Mouse (Mus musculus): Measurements from ENCODE around the gene Gabrb3. TPM values are rescaled to one million over a fixed set of nuclear protein-coding genes. Genes with fewer than 3 reads are reported as not detected.
"Not testable (repeated sequence)": the region's sequence is repeated elsewhere in the genome, so short reads cannot be mapped to it uniquely, and the experiment has no call there.

Gene Gabrb3
- polyA plus RNA-seq, 1 experiment from 2014 or later, result 2.1 TPM

DNA sequence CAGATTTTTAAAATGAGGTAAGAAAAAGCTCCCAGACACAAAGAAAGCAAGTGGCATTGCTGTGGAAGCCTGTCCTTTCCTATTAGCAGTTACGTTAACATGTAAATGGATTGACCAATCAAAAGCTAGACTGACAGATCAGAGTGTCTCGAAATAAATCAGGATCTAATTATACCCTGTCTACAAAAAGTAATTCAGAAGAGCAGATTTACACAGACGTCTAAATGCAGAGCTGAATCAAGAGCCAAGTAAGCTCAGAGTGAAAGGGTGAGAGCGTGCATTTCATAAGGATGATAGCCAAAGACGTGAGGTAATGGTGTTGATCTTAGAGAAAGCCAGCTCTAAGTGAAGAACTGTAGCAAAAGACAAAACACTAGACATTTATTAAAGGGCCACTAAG is 359.3 kb downstream of the Gabrb3 start:
- H3K9ac ChIP-seq, result no peak overlapping the region
- no peak overlapping the region for H3K27ac ChIP-seq
- H3K36me3 ChIP-seq, result no peaks in the 10 kb centered on the region
- no peaks in the 10 kb centered on the region for H3K9me3 ChIP-seq
- H3K4me3 ChIP-seq (replicated peaks), result no peak overlapping the region
- WGBS, result 70% methylated on average over 5 of the region's 5 CpGs
- H3K4me2 ChIP-seq, result no peak overlapping the region
- no peaks in the 10 kb centered on the region for H3K27me3 ChIP-seq (replicated peaks)
- no peaks in the 10 kb centered on the region for H3K4me1 ChIP-seq
- ATAC-seq (ENCODE audit: insufficient read depth, low FRiP score, low read depth), result no peak

DNA sequence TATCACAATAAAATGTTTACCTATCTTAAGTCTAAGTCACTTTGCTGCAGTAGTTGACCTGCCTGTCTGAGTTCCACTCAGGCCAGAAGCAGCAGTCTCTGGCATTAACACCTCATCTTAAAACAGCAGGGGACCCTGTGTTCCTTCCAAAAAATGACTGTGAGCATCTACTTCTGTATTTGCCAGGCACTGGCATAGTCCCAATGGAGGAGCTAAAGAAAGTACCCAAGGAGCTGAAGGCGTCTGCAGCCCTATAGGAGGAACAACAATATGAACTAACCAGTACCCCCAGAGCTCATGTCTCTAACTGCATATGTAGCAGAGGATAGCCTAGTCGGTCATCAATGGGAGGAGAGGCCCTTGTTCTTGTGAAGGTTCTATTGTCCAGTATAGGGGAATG is 366.6 kb downstream of the Gabrb3 start:
- not testable (repeated sequence) for ATAC-seq (ENCODE audit: insufficient read depth, low FRiP score, low read depth)

DNA sequence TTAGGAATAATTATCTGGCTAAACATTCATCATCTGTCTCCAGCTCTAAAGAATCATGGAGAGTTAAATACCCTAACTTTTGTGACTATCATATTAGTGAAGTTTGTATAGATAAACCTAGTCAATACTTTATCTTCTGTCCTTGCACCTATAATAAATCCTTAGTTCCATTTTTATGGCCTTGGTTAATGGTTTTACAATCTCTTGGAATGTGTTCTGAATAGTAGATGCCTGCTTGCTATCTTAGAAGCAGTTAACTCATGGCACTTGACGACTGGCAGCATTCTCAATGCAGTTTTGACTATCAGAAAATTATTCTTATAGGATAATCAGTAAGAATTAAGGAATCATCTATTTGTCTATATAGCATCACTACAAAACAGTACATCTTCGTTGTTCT is 368.0 kb downstream of the Gabrb3 start:
- 44% methylated on average over 2 of the region's 2 CpGs for WGBS
- H3K9ac ChIP-seq, result no peak overlapping the region
- no peak overlapping the region for H3K4me2 ChIP-seq
- no peaks in the 10 kb centered on the region for H3K9me3 ChIP-seq
- no peaks in the 10 kb centered on the region for H3K36me3 ChIP-seq
- H3K4me1 ChIP-seq, result no peaks in the 10 kb centered on the region
- H3K4me3 ChIP-seq (replicated peaks), result no peak overlapping the region
- no peak overlapping the region for H3K27ac ChIP-seq
- H3K27me3 ChIP-seq (replicated peaks), result no peaks in the 10 kb centered on the region
- ATAC-seq (ENCODE audit: insufficient read depth, low FRiP score, low read depth), result no peak

More for the DNA sequence above, 366.6 kb downstream of the Gabrb3 start:
- not testable (repeated sequence) for H3K4me3 ChIP-seq (replicated peaks); H3K4me2 ChIP-seq; H3K4me1 ChIP-seq; H3K27me3 ChIP-seq (replicated peaks); H3K36me3 ChIP-seq; H3K27ac ChIP-seq; H3K9ac ChIP-seq; H3K9me3 ChIP-seq
- 77% methylated on average over 2 of the region's 2 CpGs for WGBS

DNA sequence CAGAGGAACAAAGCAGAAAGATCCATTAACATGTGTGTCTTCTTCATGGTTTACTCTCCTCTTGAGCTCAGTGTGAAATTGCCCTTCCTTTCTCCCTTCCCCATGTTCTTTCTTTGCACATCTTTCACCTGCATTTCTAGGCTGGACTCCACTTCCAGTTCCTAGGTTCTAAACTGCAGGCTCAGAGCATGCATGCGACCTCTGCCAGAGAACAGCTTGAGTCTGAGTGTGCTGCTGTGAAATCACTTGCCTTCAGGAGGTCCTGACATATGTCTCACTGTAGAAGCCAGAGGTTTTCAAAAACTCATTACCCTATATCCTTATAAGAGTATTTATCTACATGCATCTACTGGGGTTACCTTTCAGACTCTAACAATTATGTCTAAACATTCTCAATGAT is 383.8 kb downstream of the Gabrb3 start:
- no peak for ATAC-seq (ENCODE audit: insufficient read depth, low FRiP score, low read depth)
- Histone ChIP-seq H3K27ac (no peak overlapping the region), H3K27me3 (replicated peaks) (no peaks in the 10 kb centered on the region), H3K9me3 (no peaks in the 10 kb centered on the region), H3K4me1 (no peaks in the 10 kb centered on the region), H3K36me3 (no peaks in the 10 kb centered on the region), H3K9ac (no peak overlapping the region), H3K4me2 (no peak overlapping the region), H3K4me3 (replicated peaks) (no peak overlapping the region)
- WGBS, result 74% methylated on average over 1 of the region's 1 CpGs

GRCm38 (mm10) chr7:57813716-57814115 is 394.2 kb downstream of the Gabrb3 start:
- no peak overlapping the region for H3K4me2 ChIP-seq
- H3K27me3 ChIP-seq (replicated peaks), result no peaks in the 10 kb centered on the region
- no peaks in the 10 kb centered on the region for H3K9me3 ChIP-seq
- WGBS, result 74% methylated on average over 1 of the region's 1 CpGs
- H3K36me3 ChIP-seq, result no peaks in the 10 kb centered on the region
- no peaks in the 10 kb centered on the region for H3K4me1 ChIP-seq
- ATAC-seq (ENCODE audit: insufficient read depth, low FRiP score, low read depth), result no peak
- H3K9ac ChIP-seq, result no peak overlapping the region
- no peak overlapping the region for H3K4me3 ChIP-seq (replicated peaks)
- H3K27ac ChIP-seq, result no peak overlapping the region

GRCm38 (mm10) chr7:57842383-57842896 is 422.9 kb downstream of the Gabrb3 start:
- Histone ChIP-seq H3K4me1 (no peaks in the 10 kb centered on the region), H3K9ac (no peak overlapping the region), H3K36me3 (no peaks in the 10 kb centered on the region), H3K4me2 (no peak overlapping the region), H3K27ac (no peak overlapping the region), H3K27me3 (replicated peaks) (no peaks in the 10 kb centered on the region), H3K9me3 (no peaks in the 10 kb centered on the region), H3K4me3 (replicated peaks) (no peak overlapping the region)
- WGBS, result 74% methylated on average over 1 of the region's 1 CpGs
- ATAC-seq (ENCODE audit: insufficient read depth, low FRiP score, low read depth), result no peak

DNA sequence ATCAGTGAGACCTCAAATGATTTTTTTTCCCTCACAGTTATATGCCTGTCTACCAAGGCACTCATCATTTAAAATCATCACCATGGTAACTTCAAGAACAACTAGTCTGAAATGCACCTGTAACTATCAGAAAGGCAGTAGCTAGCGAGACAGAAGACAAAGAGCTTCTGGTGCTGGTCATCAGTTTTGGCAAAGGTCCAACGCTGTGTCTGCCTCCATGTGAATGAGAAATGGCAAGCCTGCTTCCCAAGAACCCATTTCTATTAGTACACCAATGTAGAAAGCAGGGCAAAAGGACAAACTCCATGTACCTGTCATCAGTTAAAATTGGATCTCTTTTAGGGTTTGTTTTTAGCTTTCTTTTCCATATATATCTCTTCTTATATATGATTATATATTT is 448.5 kb downstream of the Gabrb3 start:
- 64% methylated on average over 2 of the region's 2 CpGs for WGBS
- no peaks in the 10 kb centered on the region for H3K36me3 ChIP-seq
- H3K4me1 ChIP-seq, result no peaks in the 10 kb centered on the region
- no peak overlapping the region for H3K27ac ChIP-seq
- H3K4me2 ChIP-seq, result no peak overlapping the region
- no peak for ATAC-seq (ENCODE audit: insufficient read depth, low FRiP score, low read depth)
- no peak overlapping the region for H3K4me3 ChIP-seq (replicated peaks)
- H3K9me3 ChIP-seq, result no peaks in the 10 kb centered on the region
- no peaks in the 10 kb centered on the region for H3K27me3 ChIP-seq (replicated peaks)
- H3K9ac ChIP-seq, result no peak overlapping the region

Small RNA genes lying within 50 kb of the gene (microRNA-seq; reads per million reads assigned to microRNA genes)
- not detected for gene Mir6389

Other genes with a start within 250 kb of the Gabrb3 start
- gene Gabrg3, start 32.5 kb upstream of the Gabrb3 start, polyA plus RNA-seq (2015; fragmentation: Nextera tagmentation; extraction: Ambion mirVana), result 1.4 and 1.5 TPM in 2 replicates
- 0.41 and 0.61 TPM in 2 replicates for gene Gabra5, start 90.4 kb downstream of the Gabrb3 start, polyA plus RNA-seq (2015; fragmentation: Nextera tagmentation; extraction: Ambion mirVana)

Data from stomach, embryonic 15.5 days (tissue).